Mouse (Mus musculus) activated CD4-positive, CD25-positive, alpha-beta regulatory T cell (primary cell): Measurements from ENCODE around the gene Rtn1. TPM values are rescaled to one million over a fixed set of nuclear protein-coding genes. Genes with fewer than 3 reads are reported as not detected.

ENCODE experiments used
- polyA plus RNA-seq, 2 experiments: library from polyadenylated mRNA; unstranded; fragments of 100-300 nt; shearing (Covaris generic); gene quantifications; one replicate each; pipeline ENCODE4 v1.2.1; 2017

The Rtn1 gene
- polyA plus RNA-seq, result under 1 TPM; 0.07 to 0.26 TPM

DNA sequence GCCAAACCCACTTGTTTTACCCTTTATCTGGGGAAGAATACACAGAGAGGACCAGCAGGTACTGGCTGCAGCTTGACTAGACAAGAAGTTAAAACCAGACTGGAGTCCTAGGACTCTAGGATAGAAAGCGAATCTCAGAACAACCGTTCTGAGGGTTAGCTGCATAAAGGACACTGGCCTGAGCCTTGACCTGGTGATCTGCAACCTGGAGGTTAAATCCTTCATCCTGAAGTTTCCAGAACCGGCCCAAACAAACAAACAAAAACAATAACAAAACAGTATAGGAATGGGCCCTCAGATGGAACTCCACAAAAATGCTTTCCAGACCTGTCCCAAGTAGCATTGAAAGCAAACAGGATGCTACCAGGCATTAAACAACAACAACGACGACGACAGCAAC is at the start of gene Rtn1:
Gene Rtn1, minus strand, starts transcription at position 101 of the 400 bp plus-strand sequence.

DNA sequence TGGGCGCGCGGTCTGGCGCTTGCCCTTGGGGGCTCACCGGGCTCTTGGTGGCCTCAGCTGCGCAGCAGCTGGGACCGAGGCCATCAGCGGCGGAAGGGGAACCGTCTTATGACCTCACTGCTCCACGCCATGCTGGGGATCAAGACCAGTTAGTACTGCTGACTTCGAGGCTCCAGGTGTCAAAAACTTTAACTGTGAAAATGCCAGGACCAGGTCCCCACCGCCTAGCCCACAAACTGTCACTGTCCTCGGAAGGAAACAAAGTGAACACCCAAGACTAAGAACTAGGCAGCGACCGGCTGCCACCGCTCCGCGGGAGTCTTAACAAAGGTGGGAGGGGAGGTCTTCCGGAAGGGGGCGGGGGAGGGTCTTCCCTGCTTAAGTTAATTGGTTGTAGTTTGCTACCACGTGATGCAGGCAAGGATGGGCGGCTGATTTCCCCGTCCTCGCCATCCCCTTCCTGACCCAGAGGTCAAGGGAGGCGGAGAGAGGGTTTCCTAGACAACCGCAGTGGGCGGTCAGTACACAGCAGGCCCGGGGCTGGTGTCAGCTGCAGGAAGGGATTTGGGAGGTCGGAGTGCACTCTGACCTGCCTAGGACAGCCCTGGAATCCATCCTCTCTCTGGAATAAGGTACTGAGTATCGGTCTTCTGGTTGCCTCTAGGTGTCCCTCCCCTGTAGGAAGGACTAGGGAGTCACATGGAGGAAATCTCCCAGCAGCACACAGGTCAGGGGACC is 33.2 kb upstream of the Rtn1 start, which contains the start of gene Lrrc9:
Gene Lrrc9, plus strand, starts transcription at position 28 of the 738 bp plus-strand sequence.

GRCm38 (mm10) chr12:72184929-72185328 is 223.9 kb downstream of the Rtn1 start, which contains the start of gene Ccdc175:
TSS of gene Ccdc175 (minus strand) at chr12:72185029.

Other genes with a start within 250 kb of the Rtn1 start
- under 1 TPM in 1 of 2 experiments, not detected in 1; 0.17 TPM for gene Ccdc175, start 224.0 kb downstream of the Rtn1 start, polyA plus RNA-seq
- gene Lrrc9, start 32.8 kb upstream of the Rtn1 start, polyA plus RNA-seq, result under 1 TPM in 1 of 2 experiments, not detected in 1; 0.57 TPM
- gene Pcnx4, start 127.3 kb upstream of the Rtn1 start, polyA plus RNA-seq, result 1 to 10 TPM; 4.2 TPM
- gene Gm4756, start 240.6 kb upstream of the Rtn1 start, polyA plus RNA-seq, result under 1 TPM in 1 of 2 experiments, not detected in 1; 0.18 TPM